Mouse (Mus musculus): ENCODE results near the gene Lrrc4. TPM values are rescaled to one million over a fixed set of nuclear protein-coding genes. Genes with fewer than 3 reads are reported as not detected.
A peak's percentile ranks its signal among the peaks of the same experiment; 100 is the strongest.

The Lrrc4 gene
- total RNA-seq, 4 experiments from 2014 or later = 5.9 to 8.0 (median 7.1) TPM

DNA sequence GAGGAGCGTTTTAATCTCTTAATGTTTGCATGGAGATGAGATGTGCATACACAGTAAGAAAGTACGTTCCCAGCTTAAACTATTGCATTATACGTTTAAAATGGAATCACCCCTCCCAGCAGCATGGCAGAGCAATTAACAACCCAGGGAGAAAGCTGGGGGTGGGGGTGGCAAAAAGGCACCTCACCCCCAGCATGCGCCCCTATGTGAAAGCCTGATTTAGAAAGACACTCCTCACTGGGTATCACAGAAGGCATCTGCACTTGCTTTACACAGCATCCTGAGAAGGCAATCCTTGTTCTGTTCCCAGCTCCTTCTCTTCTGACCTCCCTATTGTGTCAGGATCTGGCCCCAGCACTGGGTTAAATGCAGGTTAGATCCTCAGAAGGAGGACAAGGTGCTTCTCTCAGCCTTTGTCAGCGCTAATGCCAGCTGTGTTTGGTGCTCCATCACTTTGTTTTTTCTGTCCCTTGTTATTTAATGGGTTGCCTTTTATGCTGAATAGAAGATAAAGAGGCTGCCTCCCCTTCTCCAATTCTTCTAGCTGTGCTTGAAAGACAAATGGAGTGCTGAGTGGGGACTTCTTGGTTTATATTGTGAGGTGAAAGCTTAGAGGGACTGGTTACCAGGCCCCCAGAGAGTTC is 69.3 kb downstream of the Lrrc4 start:
- DNase-seq = no peak

- no peak for DNase-seq
These were observed 69.8 kb downstream of the Lrrc4 start for GRCm38 (mm10) chr6:28761728-28762127.

- DNase-seq = no peak
These were observed 73.3 kb downstream of the Lrrc4 start for GRCm38 (mm10) chr6:28758293-28758692.

- DNase-seq = peak; percentile 19
These were observed 75.1 kb downstream of the Lrrc4 start for GRCm38 (mm10) chr6:28756306-28757018.

GRCm38 (mm10) chr6:28754127-28754898 is 77.2 kb downstream of the Lrrc4 start:
- DNase-seq = no peak

DNA sequence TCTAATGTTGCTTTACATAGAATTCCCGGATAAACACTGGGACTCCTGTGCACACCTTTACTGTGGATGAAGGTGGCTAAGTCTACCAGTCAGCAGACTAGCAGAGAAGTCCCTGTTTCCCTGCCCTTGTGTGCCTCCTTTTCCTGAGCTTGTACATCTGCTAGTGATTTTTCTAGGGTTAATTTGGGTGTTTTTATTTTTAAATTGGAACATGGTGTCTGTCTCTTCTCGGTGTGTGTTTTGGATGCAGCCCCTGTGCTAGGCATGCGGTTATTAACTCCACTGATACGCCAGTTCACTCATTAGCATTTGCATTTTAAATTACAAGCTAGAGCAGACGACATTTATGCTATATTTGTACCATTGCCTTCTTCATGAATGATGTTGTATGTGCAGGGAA is 77.9 kb downstream of the Lrrc4 start:
- no peak for DNase-seq

DNA sequence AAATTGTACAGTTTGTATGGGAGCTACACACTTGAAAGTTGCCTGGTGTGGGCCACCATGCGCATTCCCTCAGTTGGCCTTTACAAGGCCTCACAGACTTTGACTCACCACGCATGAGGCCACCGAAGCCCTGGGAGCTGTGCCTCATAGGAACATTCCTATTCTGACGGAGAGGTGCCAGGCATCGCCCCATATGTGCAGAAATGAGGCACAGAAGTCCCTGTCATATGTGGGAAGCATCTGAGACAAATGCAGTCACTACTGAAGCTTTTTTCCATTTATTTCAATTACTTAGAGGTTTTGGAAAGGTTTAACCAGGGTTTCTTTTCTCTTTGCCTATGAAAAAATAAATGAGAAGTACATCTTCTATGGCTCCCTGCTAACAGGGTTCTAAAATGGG is 78.3 kb downstream of the Lrrc4 start:
- DNase-seq = no peak

DNA sequence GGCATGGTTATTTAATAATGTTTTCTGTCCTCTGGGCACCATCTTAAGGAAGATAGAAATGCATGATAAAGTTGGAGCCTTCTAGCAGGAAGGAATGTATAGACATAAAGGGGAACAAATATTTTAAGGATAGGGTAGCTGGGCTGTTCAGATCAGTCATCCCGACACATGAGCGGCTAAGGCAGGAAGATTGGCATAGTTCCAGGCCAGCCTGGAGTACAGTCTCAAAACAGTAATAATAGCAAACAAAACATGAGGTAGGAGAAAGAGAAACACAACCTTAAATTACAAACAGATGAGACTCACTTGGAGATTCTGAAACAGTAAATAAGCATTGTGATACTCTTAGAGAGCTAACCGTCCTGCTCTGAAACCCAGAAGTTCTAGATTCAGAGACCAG is 80.4 kb downstream of the Lrrc4 start:
- DNase-seq = no peak

DNA sequence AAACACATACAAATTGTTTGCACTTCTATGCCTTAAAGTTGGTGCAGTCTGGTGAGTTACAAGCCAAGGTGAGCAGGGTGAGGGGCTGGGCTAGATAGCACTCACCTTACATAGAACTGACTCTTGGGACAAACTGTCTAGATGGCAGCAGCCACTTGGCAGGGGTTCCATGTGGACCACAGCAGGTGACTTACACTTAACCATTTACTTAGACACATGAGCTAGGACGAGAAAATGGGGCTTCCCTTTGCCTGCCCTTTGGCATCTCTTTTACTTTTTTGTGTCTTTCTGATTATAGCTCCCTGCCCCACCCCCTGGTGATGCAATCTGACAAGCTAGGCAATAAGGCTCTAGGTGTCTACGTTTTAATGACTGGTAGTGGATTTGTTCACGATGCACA is 82.3 kb downstream of the Lrrc4 start:
- no peak for DNase-seq

- DNase-seq = no peak
These were observed 83.4 kb downstream of the Lrrc4 start for GRCm38 (mm10) chr6:28747931-28748670.

- no peak for DNase-seq
These were observed 84.5 kb downstream of the Lrrc4 start for GRCm38 (mm10) chr6:28747025-28747424.

- no peak for DNase-seq
These were observed 85.7 kb downstream of the Lrrc4 start for GRCm38 (mm10) chr6:28745864-28746263.

DNA sequence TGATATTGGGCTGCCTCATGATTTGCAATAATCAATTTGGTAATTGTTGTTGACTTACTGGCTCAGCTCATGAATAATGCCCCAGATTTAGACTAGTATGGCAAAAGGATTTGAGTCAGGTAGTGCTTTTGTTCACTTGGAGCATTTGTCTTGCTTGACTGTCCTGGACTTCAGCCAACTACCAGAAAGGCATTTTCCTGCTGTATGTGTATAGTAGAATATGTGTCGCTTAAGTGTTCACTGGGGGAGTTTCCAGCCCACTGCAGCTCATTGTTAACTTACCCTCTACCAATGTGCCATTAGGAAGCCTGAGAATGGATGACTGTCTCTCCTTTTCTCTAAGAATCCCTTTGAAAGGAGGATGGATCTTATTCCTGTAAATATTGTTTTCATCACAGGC is 88.0 kb downstream of the Lrrc4 start:
- DNase-seq = no peak

GRCm38 (mm10) chr6:28737601-28738000 is 93.9 kb downstream of the Lrrc4 start:
- DNase-seq = no peak

DNA sequence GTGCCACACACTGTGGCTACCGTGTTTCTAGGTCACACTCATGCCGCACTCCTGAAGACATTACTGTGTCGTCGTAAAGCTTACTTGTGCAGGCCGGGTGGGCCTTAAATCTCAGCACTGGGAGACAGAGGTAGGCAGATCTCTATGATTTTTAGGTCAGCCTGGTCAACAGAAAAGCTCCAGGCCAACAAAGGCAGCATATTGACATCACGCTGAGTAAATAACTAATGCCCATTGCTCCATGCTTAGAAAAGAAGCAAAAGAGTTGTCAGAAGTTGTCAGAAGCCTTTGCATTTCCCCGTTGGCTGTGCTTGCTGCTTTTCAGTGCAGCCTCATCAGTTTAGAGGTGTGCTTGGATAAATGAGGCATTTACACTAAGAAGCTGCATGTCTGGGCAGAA is 94.9 kb downstream of the Lrrc4 start:
- DNase-seq = no peak

DNA sequence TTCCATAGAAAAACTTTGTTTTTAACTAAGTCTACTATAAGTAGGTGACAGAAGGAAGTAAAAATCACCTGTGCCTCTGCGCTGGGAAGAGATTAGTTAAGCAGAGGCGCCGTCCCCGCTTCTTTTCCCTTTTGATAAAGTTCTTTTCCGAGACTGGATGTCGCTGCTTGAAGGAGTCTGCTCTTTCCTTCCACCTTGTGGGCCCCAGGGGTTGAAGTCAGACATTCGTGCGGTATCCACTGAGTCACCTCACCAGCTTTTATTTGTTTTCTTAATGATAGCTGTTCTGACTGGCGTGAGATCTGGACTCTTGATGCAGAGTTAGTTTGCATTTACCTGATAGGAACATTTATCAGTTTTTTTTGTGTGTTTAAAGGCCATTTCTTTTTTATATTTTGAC is 96.4 kb downstream of the Lrrc4 start:
- DNase-seq = no peak

DNA sequence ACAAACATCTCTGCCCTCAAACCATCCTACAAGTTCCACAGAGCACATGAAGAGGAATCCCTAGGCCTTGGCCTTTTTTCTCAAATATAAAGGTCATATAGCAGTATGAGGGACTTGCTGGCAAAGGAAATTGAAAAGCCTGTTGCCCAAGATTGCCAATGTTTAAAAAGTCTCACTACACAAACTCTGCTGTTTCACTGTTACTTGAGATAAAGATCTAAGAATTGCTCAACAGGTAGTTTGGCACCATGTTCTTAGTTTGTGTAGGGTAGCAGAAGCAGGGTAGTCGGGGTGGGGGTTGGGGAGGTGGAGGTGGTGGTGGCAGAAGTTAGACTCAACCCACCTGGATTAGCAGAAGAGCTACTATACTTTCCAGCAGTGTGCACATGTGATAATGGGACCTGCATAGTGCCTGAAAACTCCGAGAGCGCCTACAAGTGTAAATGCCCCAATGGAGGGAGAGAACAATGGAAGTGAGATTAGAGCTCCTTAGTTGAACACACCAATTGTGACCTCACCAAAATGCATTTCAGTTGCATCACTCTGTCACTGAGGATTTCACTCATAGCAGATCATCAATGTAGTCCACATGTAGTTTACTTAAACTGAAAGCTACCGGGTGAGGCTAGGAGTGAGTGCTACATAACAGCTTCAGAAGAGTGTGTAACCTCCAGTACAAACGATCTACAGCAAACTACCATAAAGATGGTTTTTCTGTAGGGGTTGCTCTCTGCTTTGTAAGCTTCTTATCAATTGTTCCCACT is 97.5 kb downstream of the Lrrc4 start:
- DNase-seq = no peak

DNA sequence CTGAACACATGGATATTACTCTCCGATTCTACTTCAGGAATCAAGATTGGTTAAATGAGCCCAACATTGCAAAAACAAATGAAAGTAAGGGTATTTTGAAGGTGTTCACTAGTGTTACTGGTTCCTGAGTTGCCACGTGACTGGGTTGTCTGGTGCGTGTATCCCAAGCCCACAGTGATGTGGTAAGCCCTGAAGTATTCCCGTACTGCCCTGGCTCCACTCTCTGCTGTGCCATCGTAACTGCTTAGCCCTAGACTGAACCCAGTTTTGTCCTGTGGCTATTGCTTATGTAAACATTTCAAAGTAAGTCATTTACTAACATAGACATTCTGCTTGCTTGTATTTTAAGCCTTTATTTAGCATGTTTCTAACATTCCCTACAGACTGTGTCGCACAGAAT is 100.3 kb downstream of the Lrrc4 start:
- DNase-seq = no peak

GRCm38 (mm10) chr6:28729649-28730048 is 101.9 kb downstream of the Lrrc4 start:
- no peak for DNase-seq

DNA sequence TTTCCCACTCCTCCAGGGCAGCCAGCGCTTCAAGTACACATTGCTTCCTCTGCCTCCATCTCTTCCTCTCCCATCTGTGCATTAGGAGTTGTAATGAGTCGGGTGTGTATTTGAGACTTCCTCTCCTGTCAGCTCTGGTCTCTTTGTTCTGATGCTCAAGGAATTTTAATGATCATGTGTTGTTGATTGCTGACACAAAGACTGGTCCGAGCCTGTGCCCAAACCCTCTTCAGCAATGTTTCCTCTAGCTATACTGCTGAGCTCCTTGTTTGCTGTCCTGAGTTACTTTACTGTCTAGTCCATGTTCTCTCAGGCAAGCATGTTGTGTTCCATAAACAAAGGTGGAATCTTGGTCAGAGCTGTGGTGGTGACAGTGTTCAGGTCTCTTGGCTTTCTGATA is 102.3 kb downstream of the Lrrc4 start:
- no peak for DNase-seq

DNA sequence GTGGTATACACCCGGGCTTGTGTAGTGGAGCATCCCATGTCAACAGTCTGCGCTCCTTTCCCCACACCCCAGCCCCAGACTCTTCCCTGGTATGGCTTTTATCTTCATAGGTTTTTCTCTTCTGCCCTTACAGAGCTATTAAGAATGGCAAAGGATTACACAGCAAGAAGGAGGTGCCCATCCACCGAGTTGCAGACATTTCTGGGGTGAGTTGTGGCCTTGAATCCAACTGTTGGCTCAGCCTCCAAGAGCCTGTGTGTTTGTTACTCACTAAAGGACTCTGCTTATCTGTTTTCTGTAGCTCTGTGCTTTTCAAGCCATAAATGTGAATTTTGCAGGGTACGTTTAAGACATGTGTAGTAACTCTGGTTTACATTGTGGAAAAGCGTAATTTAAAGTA is 106.8 kb downstream of the Lrrc4 start:
- peak; percentile 63 for DNase-seq

DNA sequence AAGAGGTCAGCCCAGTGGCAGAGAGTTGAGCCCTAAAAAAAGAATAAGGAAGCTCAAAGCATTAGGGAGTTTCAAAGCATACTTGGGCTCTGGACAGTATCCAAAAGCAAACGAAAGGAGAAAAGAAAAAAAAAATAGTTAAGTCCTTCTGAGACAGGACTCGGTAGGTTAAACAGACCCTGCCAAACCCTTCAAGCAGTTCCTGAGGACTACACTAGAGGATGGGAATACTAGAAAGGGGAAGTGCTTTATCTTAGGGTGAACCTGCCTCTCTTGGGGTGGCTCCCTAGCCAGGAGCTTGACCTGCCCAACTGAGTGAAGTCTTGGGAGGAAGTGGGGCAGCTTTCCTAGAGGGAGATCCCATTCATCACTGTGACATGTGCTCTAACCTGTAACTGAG is 108.5 kb downstream of the Lrrc4 start:
- no peak for DNase-seq

All from adrenal gland, adult 8-10 months (tissue).